Mouse (Mus musculus): ENCODE results near the gene Phldb2. TPM values are rescaled to one million over a fixed set of nuclear protein-coding genes. Genes with fewer than 3 reads are reported as not detected.

The Phldb2 gene
- polyA plus RNA-seq, 1 experiment from 2014 or later, result 200 TPM

- CTCF ChIA-PET, result no interaction called here
- POLR2A ChIA-PET, result no interaction called here
- in situ Hi-C loops (cut with MboI; ENCODE audit: low pct_unique_long_range_greater_than_20kb), result loop anchor here (10.0 kb wide), 1 partner anchor 394 kb away; no protein-coding TSS in a partner anchor
- no peaks in the 10 kb centered on the region for H3K27me3 ChIP-seq
- ATAC-seq (peak; percentile 74), DNase-seq (ENCODE audit: low read depth, low spot score) (no peak)
- TF ChIP-seq CTCF (IDR thresholded peaks at IDR 0.05), result peak; percentile 74
Observed at GRCm38 (mm10) chr16:45711263-45711662, 242.1 kb downstream of the Phldb2 start.

DNA sequence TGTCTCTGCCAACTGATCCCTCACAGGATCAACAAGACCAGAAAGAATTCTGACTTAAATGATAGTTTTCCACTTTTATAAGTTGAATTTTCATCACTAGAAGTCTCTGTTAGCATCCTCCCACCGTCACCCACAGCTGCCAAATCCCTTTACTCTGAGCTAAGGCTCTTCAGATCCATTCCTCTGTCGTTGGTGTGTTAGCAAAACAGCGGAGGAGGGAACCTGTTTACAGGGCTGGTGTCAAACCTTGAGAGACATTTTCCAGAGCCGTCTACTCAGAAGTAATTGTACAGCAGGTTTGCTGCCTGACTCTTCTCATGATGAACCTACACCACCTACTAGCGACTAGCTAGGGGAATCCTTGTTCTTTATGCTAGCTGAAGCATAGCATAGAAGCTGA is 254.1 kb downstream of the Phldb2 start:
- CTCF ChIA-PET, result interaction anchor here (0.8 to 1.7 kb wide), 3 partner anchors 9 to 399 kb away, joined by 3 to 5 read pairs (median 3); no protein-coding TSS in a partner anchor

GRCm38 (mm10) chr16:45697996-45698395 is 255.4 kb downstream of the Phldb2 start:
- DNase-seq (ENCODE audit: low read depth, low spot score) (no peak), ATAC-seq (no peak)
- ChIA-PET CTCF (interaction anchor here (3.6 kb wide), 1 partner anchor 13 kb away, joined by 17 read pairs; no protein-coding TSS in a partner anchor), POLR2A (interaction anchor here (0.6 kb wide), 1 partner anchor 273 kb away, joined by 3 read pairs; no protein-coding TSS in a partner anchor)
- in situ Hi-C loops (cut with MboI; ENCODE audit: low pct_unique_long_range_greater_than_20kb), result no loop called here
- no peaks in the 10 kb centered on the region for H3K27me3 ChIP-seq
- TF ChIP-seq CTCF (IDR thresholded peaks at IDR 0.05), result no peak

More for the DNA sequence above, 254.1 kb downstream of the Phldb2 start:
- ATAC-seq (no peak), DNase-seq (ENCODE audit: low read depth, low spot score) (no peak)
- in situ Hi-C loops (cut with MboI; ENCODE audit: low pct_unique_long_range_greater_than_20kb), result no loop called here
- TF ChIP-seq CTCF (IDR thresholded peaks at IDR 0.05), result no peak
- no peaks in the 10 kb centered on the region for H3K27me3 ChIP-seq
- POLR2A ChIA-PET, result no interaction called here

Other genes with a start within 250 kb of the Phldb2 start
- 0.35 TPM for gene Tagln3, start 229.0 kb downstream of the Phldb2 start, polyA plus RNA-seq (2021)
- gene Abhd10, start 210.6 kb downstream of the Phldb2 start, polyA plus RNA-seq (2021), result 17.3 TPM
- gene Plcxd2, start 56.6 kb upstream of the Phldb2 start, polyA plus RNA-seq (2021), result 8.2 TPM
- 0.04 TPM for gene Cd96, start 166.7 kb upstream of the Phldb2 start, polyA plus RNA-seq (2021)
- gene Gm4737, start 201.5 kb upstream of the Phldb2 start, polyA plus RNA-seq (2021), result 92.0 TPM